Mouse (Mus musculus): Measurements from ENCODE around the gene Recql. TPM values are rescaled to one million over a fixed set of nuclear protein-coding genes. Genes with fewer than 3 reads are reported as not detected.

Gene Recql
- polyA plus RNA-seq, 1 experiment from 2014 or later = 18.0 TPM

GRCm38 (mm10) chr6:142346181-142347110 is 40.4 kb downstream of the Recql start:
- no peaks in the 10 kb centered on the region for H3K9me3 ChIP-seq (ENCODE audit: control insufficient read depth, low read length)
- H3K4me3 ChIP-seq (ENCODE audit: low read length) = peak overlapping the region; percentile 80
- no peak overlapping the region; the same call in 1 of the 2 replicates for H3K27ac ChIP-seq (ENCODE audit: low read length)
- H3K27me3 ChIP-seq (replicated peaks; ENCODE audit: control insufficient read depth, insufficient read depth, low read length) = no peaks in the 10 kb centered on the region
- H3K4me1 ChIP-seq (ENCODE audit: control insufficient read depth, insufficient read depth, low read length) = no peaks in the 10 kb centered on the region
- H3K9ac ChIP-seq (ENCODE audit: low read depth, low read length) = peak overlapping the region; percentile 78
- WGBS = 40% methylated on average over 12 of the region's 12 CpGs
- no peaks in the 10 kb centered on the region for H3K36me3 ChIP-seq (ENCODE audit: control insufficient read depth, insufficient read depth, low read length)
- ATAC-seq = peak; percentile 52
- peak overlapping the region; percentile 59 for H3K4me2 ChIP-seq (ENCODE audit: low read depth, low read length)

DNA sequence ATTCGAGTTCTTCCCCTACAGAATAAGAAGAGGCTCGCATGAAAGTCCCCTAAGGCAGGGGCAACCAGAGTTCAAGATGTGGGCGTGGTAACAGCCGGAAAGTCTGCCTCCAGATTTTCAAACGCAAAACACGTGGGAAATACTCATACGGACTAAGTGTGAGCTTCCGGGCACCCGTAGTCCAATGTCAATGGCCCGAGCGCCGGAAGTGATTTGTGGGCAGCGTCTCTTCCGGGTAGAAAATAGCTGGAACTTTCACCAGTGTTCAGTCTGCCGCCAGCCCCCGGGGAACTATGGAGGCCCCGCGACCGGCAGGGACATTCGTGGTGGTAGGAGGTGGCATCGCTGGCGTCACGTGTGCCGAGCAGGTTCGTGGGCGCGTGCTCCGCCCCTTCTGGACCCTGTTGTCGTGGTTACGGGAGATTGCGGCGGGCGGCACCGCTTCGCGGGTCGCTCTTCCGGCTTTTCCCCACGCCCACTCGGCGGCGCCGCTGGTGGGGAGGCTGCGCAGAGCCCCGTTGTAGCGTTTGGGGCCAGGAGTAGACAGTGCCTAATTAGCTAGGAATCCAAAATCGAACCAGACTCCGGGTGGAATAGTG is 41.3 kb downstream of the Recql start, which contains the start of gene Pyroxd1:
Gene Pyroxd1 (plus strand): TSS at position 215 of the 599 bp plus-strand sequence.
- Histone ChIP-seq H3K4me1 (ENCODE audit: control insufficient read depth, insufficient read depth, low read length) (no peaks in the 10 kb centered on the region), H3K36me3 (ENCODE audit: control insufficient read depth, insufficient read depth, low read length) (no peaks in the 10 kb centered on the region), H3K27ac (ENCODE audit: low read length) (peak within 1 kb of the TSS; percentile 84), H3K4me2 (ENCODE audit: low read depth, low read length) (peak within 1 kb of the TSS; percentile 59), H3K4me3 (ENCODE audit: low read length) (peak within 1 kb of the TSS; percentile 80), H3K9me3 (ENCODE audit: control insufficient read depth, low read length) (no peaks in the 10 kb centered on the region), H3K27me3 (replicated peaks; ENCODE audit: control insufficient read depth, insufficient read depth, low read length) (no peaks in the 10 kb centered on the region), H3K9ac (ENCODE audit: low read depth, low read length) (peak within 1 kb of the TSS; percentile 78)
- ATAC-seq = peak; percentile 98
- WGBS = under 1% methylated on average over 48 of the region's 48 CpGs

- H3K9ac ChIP-seq (ENCODE audit: low read depth, low read length) = no peak overlapping the region
- H3K4me1 ChIP-seq (ENCODE audit: control insufficient read depth, insufficient read depth, low read length) = no peaks in the 10 kb centered on the region
- H3K27me3 ChIP-seq (replicated peaks; ENCODE audit: control insufficient read depth, insufficient read depth, low read length) = no peaks in the 10 kb centered on the region
- ATAC-seq = no peak
- H3K27ac ChIP-seq (ENCODE audit: low read length) = no peak overlapping the region
- no peak overlapping the region for H3K4me2 ChIP-seq (ENCODE audit: low read depth, low read length)
- H3K36me3 ChIP-seq (ENCODE audit: control insufficient read depth, insufficient read depth, low read length) = no peaks in the 10 kb centered on the region
- no peak overlapping the region for H3K4me3 ChIP-seq (ENCODE audit: low read length)
- no peaks in the 10 kb centered on the region for H3K9me3 ChIP-seq (ENCODE audit: control insufficient read depth, low read length)
- 69% methylated on average over 2 of the region's 2 CpGs for WGBS
These were observed 43.3 kb downstream of the Recql start for GRCm38 (mm10) chr6:142343561-142343960.

DNA sequence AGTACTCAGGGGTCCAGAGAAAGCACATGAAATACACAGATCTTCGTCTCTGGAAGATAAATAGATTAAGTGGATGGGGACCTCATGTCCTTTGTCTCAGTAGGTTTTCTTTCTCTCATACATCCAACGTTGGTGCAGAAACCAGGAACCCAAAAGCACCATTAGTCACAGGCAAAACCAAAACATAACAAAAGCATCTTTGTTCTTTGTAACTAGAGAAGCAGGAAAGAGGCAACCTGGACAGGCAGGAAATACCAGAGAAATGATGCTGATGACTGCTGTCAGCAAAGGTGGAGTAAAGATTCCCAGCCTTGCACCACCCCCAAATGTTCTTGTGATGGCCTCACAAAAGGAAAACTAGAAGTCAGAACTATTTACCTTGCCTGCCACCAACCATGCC is 47.3 kb downstream of the Recql start:
- Histone ChIP-seq H3K4me1 (ENCODE audit: control insufficient read depth, insufficient read depth, low read length) (no peaks in the 10 kb centered on the region), H3K36me3 (ENCODE audit: control insufficient read depth, insufficient read depth, low read length) (no peaks in the 10 kb centered on the region), H3K27ac (ENCODE audit: low read length) (no peak overlapping the region), H3K4me3 (ENCODE audit: low read length) (no peak overlapping the region), H3K9ac (ENCODE audit: low read depth, low read length) (no peak overlapping the region), H3K4me2 (ENCODE audit: low read depth, low read length) (no peak overlapping the region), H3K27me3 (replicated peaks; ENCODE audit: control insufficient read depth, insufficient read depth, low read length) (no peaks in the 10 kb centered on the region), H3K9me3 (ENCODE audit: control insufficient read depth, low read length) (no peaks in the 10 kb centered on the region)
- ATAC-seq = no peak
- WGBS = 36% methylated on average over 2 of the region's 2 CpGs

- no peaks in the 10 kb centered on the region for H3K36me3 ChIP-seq (ENCODE audit: control insufficient read depth, insufficient read depth, low read length)
- no peaks in the 10 kb centered on the region for H3K9me3 ChIP-seq (ENCODE audit: control insufficient read depth, low read length)
- no peak overlapping the region for H3K27ac ChIP-seq (ENCODE audit: low read length)
- H3K4me2 ChIP-seq (ENCODE audit: low read depth, low read length) = no peak overlapping the region
- WGBS = 72% methylated on average over 2 of the region's 2 CpGs
- no peak for ATAC-seq
- H3K27me3 ChIP-seq (replicated peaks; ENCODE audit: control insufficient read depth, insufficient read depth, low read length) = no peaks in the 10 kb centered on the region
- H3K4me1 ChIP-seq (ENCODE audit: control insufficient read depth, insufficient read depth, low read length) = no peaks in the 10 kb centered on the region
- H3K9ac ChIP-seq (ENCODE audit: low read depth, low read length) = no peak overlapping the region
- H3K4me3 ChIP-seq (ENCODE audit: low read length) = no peak overlapping the region
These were observed 47.9 kb downstream of the Recql start for GRCm38 (mm10) chr6:142338961-142339360.

GRCm38 (mm10) chr6:142329201-142329600 is 57.7 kb downstream of the Recql start:
- no peak overlapping the region for H3K4me3 ChIP-seq (ENCODE audit: low read length)
- WGBS = 83% methylated on average over 1 of the region's 1 CpGs
- no peak overlapping the region for H3K27ac ChIP-seq (ENCODE audit: low read length)
- no peak overlapping the region for H3K4me2 ChIP-seq (ENCODE audit: low read depth, low read length)
- H3K4me1 ChIP-seq (ENCODE audit: control insufficient read depth, insufficient read depth, low read length) = no peaks in the 10 kb centered on the region
- H3K9me3 ChIP-seq (ENCODE audit: control insufficient read depth, low read length) = no peaks in the 10 kb centered on the region
- no peak overlapping the region for H3K9ac ChIP-seq (ENCODE audit: low read depth, low read length)
- H3K27me3 ChIP-seq (replicated peaks; ENCODE audit: control insufficient read depth, insufficient read depth, low read length) = no peaks in the 10 kb centered on the region
- ATAC-seq = no peak
- no peaks in the 10 kb centered on the region for H3K36me3 ChIP-seq (ENCODE audit: control insufficient read depth, insufficient read depth, low read length)

GRCm38 (mm10) chr6:142326598-142326997 is 60.3 kb downstream of the Recql start:
- Histone ChIP-seq H3K36me3 (ENCODE audit: control insufficient read depth, insufficient read depth, low read length) (no peaks in the 10 kb centered on the region), H3K4me1 (ENCODE audit: control insufficient read depth, insufficient read depth, low read length) (no peaks in the 10 kb centered on the region), H3K9ac (ENCODE audit: low read depth, low read length) (no peak overlapping the region), H3K27me3 (replicated peaks; ENCODE audit: control insufficient read depth, insufficient read depth, low read length) (no peaks in the 10 kb centered on the region), H3K27ac (ENCODE audit: low read length) (no peak overlapping the region), H3K4me2 (ENCODE audit: low read depth, low read length) (no peak overlapping the region), H3K9me3 (ENCODE audit: control insufficient read depth, low read length) (no peaks in the 10 kb centered on the region), H3K4me3 (ENCODE audit: low read length) (no peak overlapping the region)
- ATAC-seq = no peak
- WGBS = 74% methylated on average over 3 of the region's 3 CpGs

GRCm38 (mm10) chr6:142322881-142323280 is 64.0 kb downstream of the Recql start, which contains the start of gene Slco1a5:
Gene Slco1a5, minus strand, starts transcription at chr6:142322981.
- WGBS = 26% methylated on average over 4 of the region's 4 CpGs
- Histone ChIP-seq H3K9ac (ENCODE audit: low read depth, low read length) (no peak within 1 kb of the TSS), H3K36me3 (ENCODE audit: control insufficient read depth, insufficient read depth, low read length) (no peaks in the 10 kb centered on the region), H3K4me3 (ENCODE audit: low read length) (no peak within 1 kb of the TSS), H3K4me2 (ENCODE audit: low read depth, low read length) (no peak within 1 kb of the TSS), H3K27me3 (replicated peaks; ENCODE audit: control insufficient read depth, insufficient read depth, low read length) (no peaks in the 10 kb centered on the region), H3K4me1 (ENCODE audit: control insufficient read depth, insufficient read depth, low read length) (no peaks in the 10 kb centered on the region), H3K9me3 (ENCODE audit: control insufficient read depth, low read length) (no peaks in the 10 kb centered on the region), H3K27ac (ENCODE audit: low read length) (no peak within 1 kb of the TSS)
- no peak for ATAC-seq

- Histone ChIP-seq H3K4me3 (ENCODE audit: low read length) (no peak overlapping the region), H3K4me1 (ENCODE audit: control insufficient read depth, insufficient read depth, low read length) (no peaks in the 10 kb centered on the region), H3K27me3 (replicated peaks; ENCODE audit: control insufficient read depth, insufficient read depth, low read length) (no peaks in the 10 kb centered on the region), H3K9me3 (ENCODE audit: control insufficient read depth, low read length) (no peaks in the 10 kb centered on the region), H3K9ac (ENCODE audit: low read depth, low read length) (no peak overlapping the region), H3K36me3 (ENCODE audit: control insufficient read depth, insufficient read depth, low read length) (no peaks in the 10 kb centered on the region), H3K4me2 (ENCODE audit: low read depth, low read length) (no peak overlapping the region), H3K27ac (ENCODE audit: low read length) (no peak overlapping the region)
- no peak for ATAC-seq
These were observed 69.8 kb downstream of the Recql start for GRCm38 (mm10) chr6:142317106-142317505.
